Mouse (Mus musculus): ENCODE data around the gene Dffb.

DNA sequence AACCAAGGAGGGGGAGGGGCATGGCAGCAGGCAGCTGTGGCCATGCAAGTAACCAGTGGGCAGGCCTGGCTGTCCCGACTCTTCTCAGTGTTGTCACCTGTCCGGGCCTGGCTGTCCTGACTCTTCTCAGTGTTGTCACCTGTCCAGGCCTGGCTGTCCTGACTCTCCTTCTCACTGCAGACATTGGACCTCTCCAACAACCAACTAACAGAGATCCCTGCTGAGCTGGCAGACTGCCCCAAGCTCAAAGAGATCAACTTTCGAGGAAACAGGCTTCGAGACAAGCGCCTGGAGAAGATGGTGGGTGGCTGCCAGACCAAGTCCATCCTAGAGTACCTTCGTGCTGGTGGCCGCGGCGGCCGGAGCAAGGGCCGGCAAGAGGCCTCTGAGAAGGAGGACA is 40.5 kb upstream of the Dffb start:
- TF ChIP-seq CTCF (IDR thresholded peaks at IDR 0.05; ENCODE audit: borderline replicate concordance, insufficient read depth, low read length) (no peak), POLR2A (IDR thresholded peaks at IDR 0.05; ENCODE audit: low read depth, low read length) (no peak)

Data from embryonic fibroblast, embryonic 13.5 days (primary cell).